Mouse (Mus musculus): Measurements from ENCODE around the gene Fam120a.

Fam120a gene

DNA sequence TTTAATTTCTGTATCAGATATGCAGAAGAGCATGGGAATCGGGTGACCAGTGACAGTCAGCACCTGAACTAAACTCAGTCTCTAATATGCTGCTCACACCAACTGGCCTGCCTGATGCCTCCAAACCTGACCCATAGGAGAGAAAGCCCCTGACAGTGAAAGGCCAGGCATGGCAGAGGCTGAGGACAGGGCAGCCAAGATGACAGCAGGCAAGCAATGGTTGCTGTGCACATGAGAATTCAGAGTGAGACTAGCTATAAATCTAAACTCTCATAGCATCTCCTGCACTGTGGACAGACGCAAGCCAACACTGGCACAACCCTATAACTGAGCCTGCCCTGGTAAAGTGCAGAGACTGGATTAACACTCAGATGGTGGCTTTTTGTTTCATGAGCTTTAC is 117.5 kb downstream of the Fam120a start:
- Histone ChIP-seq H3K36me3 (ENCODE audit: insufficient read depth, low read length) (no peaks in the 10 kb centered on the region), H3K9me3 (ENCODE audit: low read length) (no peaks in the 10 kb centered on the region), H3K27me3 (ENCODE audit: insufficient read depth, low read length) (no peaks in the 10 kb centered on the region), H3K4me3 (replicated peaks; ENCODE audit: low read length) (no peak overlapping the region), H3K4me1 (replicated peaks; ENCODE audit: low read depth, low read length) (peaks cover 5% of the 10 kb centered on the region; the same call in 1 of the 2 replicates)
- TF ChIP-seq CTCF (conservative IDR thresholded peaks at IDR 0.05; ENCODE audit: low read length) (no peak), POU5F1 (IDR thresholded peaks at IDR 0.05; ENCODE audit: borderline replicate concordance, low read length) (no peak), NANOG (IDR thresholded peaks at IDR 0.05; ENCODE audit: borderline replicate concordance, low read length) (no peak)

DNA sequence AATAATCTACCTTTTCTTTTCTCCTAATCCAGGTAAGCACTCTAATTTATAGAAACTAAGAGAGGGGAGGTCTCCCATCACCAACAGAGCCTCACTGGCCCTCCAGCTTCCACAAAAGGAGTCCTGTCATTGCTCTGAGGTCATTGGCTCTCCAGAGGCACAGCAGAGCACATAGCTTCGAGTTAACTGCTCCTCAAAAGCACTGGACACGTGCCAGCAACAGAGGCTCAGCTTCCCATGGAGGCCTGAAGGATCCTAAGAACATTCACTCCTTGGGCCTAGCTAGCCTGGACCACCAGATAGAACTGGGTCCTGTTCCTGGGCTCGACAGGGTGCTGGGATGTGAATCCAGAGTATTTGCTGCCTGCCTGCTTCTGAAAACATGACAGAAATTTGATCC is 118.7 kb downstream of the Fam120a start:
- TF ChIP-seq POU5F1 (IDR thresholded peaks at IDR 0.05; ENCODE audit: borderline replicate concordance, low read length), result no peak
- no peak for TF ChIP-seq NANOG (IDR thresholded peaks at IDR 0.05; ENCODE audit: borderline replicate concordance, low read length)
- TF ChIP-seq CTCF (conservative IDR thresholded peaks at IDR 0.05; ENCODE audit: low read length), result no peak
- H3K4me3 ChIP-seq (replicated peaks; ENCODE audit: low read length), result no peak overlapping the region
- H3K4me1 ChIP-seq (replicated peaks; ENCODE audit: low read depth, low read length), result peaks cover 5% of the 10 kb centered on the region; the same call in 1 of the 2 replicates
- H3K9me3 ChIP-seq (ENCODE audit: low read length), result no peaks in the 10 kb centered on the region
- no peaks in the 10 kb centered on the region for H3K27me3 ChIP-seq (ENCODE audit: insufficient read depth, low read length)
- no peaks in the 10 kb centered on the region for H3K36me3 ChIP-seq (ENCODE audit: insufficient read depth, low read length)

GRCm38 (mm10) chr13:48845308-48845707 is 122.5 kb downstream of the Fam120a start:
- no peaks in the 10 kb centered on the region for H3K27me3 ChIP-seq (ENCODE audit: insufficient read depth, low read length)
- H3K9me3 ChIP-seq (ENCODE audit: low read length), result no peaks in the 10 kb centered on the region
- H3K4me1 ChIP-seq (replicated peaks; ENCODE audit: low read depth, low read length), result peaks cover 18% of the 10 kb centered on the region
- TF ChIP-seq POU5F1 (IDR thresholded peaks at IDR 0.05; ENCODE audit: borderline replicate concordance, low read length) (no peak), CTCF (conservative IDR thresholded peaks at IDR 0.05; ENCODE audit: low read length) (no peak), NANOG (IDR thresholded peaks at IDR 0.05; ENCODE audit: borderline replicate concordance, low read length) (no peak)
- no peak overlapping the region for H3K4me3 ChIP-seq (replicated peaks; ENCODE audit: low read length)
- H3K36me3 ChIP-seq (ENCODE audit: insufficient read depth, low read length), result no peaks in the 10 kb centered on the region

DNA sequence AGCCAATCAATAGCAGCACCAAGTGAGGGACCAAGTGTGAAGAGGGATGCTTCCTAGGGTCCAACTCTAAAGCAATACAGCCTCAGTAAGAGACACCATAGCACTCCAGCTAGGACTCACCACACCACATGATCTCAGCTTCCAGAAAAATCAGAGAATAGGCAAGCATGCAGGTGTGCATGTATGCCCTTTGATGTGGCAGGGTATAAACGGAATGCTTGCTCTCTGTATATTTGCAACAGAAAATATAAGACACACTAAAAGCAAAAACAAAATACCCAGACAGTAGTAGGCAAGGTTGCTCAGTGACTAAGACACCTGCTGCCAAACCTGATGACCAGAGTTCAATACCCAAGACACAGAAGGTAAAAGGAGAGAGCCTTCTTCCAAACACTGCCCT is 124.3 kb downstream of the Fam120a start:
- H3K36me3 ChIP-seq (ENCODE audit: insufficient read depth, low read length), result no peaks in the 10 kb centered on the region
- H3K27me3 ChIP-seq (ENCODE audit: insufficient read depth, low read length), result no peaks in the 10 kb centered on the region
- H3K4me3 ChIP-seq (replicated peaks; ENCODE audit: low read length), result no peak overlapping the region
- peaks cover 13% of the 10 kb centered on the region for H3K4me1 ChIP-seq (replicated peaks; ENCODE audit: low read depth, low read length)
- TF ChIP-seq POU5F1 (IDR thresholded peaks at IDR 0.05; ENCODE audit: borderline replicate concordance, low read length) (no peak), CTCF (conservative IDR thresholded peaks at IDR 0.05; ENCODE audit: low read length) (no peak), NANOG (IDR thresholded peaks at IDR 0.05; ENCODE audit: borderline replicate concordance, low read length) (no peak)
- H3K9me3 ChIP-seq (ENCODE audit: low read length), result no peaks in the 10 kb centered on the region

- Histone ChIP-seq H3K36me3 (ENCODE audit: insufficient read depth, low read length) (no peaks in the 10 kb centered on the region), H3K9me3 (ENCODE audit: low read length) (no peaks in the 10 kb centered on the region), H3K4me1 (replicated peaks; ENCODE audit: low read depth, low read length) (peaks cover 13% of the 10 kb centered on the region), H3K4me3 (replicated peaks; ENCODE audit: low read length) (no peak overlapping the region), H3K27me3 (ENCODE audit: insufficient read depth, low read length) (no peaks in the 10 kb centered on the region)
- TF ChIP-seq POU5F1 (IDR thresholded peaks at IDR 0.05; ENCODE audit: borderline replicate concordance, low read length) (no peak), NANOG (IDR thresholded peaks at IDR 0.05; ENCODE audit: borderline replicate concordance, low read length) (no peak), CTCF (conservative IDR thresholded peaks at IDR 0.05; ENCODE audit: low read length) (no peak)
Measured at GRCm38 (mm10) chr13:48841905-48842592, 125.8 kb downstream of the Fam120a start.

DNA sequence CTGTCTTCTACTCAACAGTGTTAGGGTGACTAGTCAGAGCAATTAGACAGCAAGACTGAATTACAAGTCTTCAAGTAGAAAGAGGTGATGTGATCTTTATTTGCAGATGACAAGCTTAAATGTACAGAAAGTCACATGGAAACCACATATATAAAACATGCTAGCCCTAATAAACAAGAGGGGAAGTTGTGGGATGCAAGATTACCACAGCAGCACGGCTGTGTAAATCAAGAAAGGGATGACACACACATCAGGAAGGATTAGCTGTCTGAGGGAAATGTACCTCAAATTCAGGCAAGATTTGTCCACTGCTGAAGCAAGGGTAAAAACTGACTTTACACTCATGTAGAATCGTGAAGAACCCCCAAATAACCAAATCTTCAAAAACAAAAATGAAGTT is 129.5 kb downstream of the Fam120a start:
- Histone ChIP-seq H3K4me3 (replicated peaks; ENCODE audit: low read length) (no peak overlapping the region), H3K4me1 (replicated peaks; ENCODE audit: low read depth, low read length) (peaks cover 13% of the 10 kb centered on the region), H3K36me3 (ENCODE audit: insufficient read depth, low read length) (no peaks in the 10 kb centered on the region), H3K9me3 (ENCODE audit: low read length) (no peaks in the 10 kb centered on the region), H3K27me3 (ENCODE audit: insufficient read depth, low read length) (no peaks in the 10 kb centered on the region)
- TF ChIP-seq CTCF (conservative IDR thresholded peaks at IDR 0.05; ENCODE audit: low read length) (no peak), NANOG (IDR thresholded peaks at IDR 0.05; ENCODE audit: borderline replicate concordance, low read length) (no peak), POU5F1 (IDR thresholded peaks at IDR 0.05; ENCODE audit: borderline replicate concordance, low read length) (no peak)

DNA sequence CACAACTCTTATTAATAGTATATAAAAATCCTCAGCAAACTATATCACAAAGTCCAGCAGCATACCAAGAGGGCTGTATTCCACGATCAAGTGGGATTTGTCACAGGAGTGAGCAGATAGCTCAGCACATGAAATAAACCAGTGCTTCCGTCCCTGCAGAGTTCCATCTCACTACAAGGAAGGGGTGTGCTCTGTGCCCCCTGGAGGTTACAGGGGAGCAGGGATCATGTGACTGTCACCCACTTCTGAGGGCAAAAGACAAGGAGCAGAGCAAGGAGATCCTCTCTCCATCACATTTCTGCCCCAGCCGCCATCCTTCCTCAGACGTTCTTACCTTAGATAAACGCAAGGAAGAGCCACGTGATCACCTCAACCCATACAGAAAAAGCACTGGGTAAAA is 130.3 kb downstream of the Fam120a start:
- Histone ChIP-seq H3K27me3 (ENCODE audit: insufficient read depth, low read length) (no peaks in the 10 kb centered on the region), H3K4me3 (replicated peaks; ENCODE audit: low read length) (no peak overlapping the region), H3K9me3 (ENCODE audit: low read length) (no peaks in the 10 kb centered on the region), H3K4me1 (replicated peaks; ENCODE audit: low read depth, low read length) (peaks cover 13% of the 10 kb centered on the region), H3K36me3 (ENCODE audit: insufficient read depth, low read length) (no peaks in the 10 kb centered on the region)
- no peak for TF ChIP-seq POU5F1 (IDR thresholded peaks at IDR 0.05; ENCODE audit: borderline replicate concordance, low read length)
- TF ChIP-seq CTCF (conservative IDR thresholded peaks at IDR 0.05; ENCODE audit: low read length), result no peak
- TF ChIP-seq NANOG (IDR thresholded peaks at IDR 0.05; ENCODE audit: borderline replicate concordance, low read length), result no peak

DNA sequence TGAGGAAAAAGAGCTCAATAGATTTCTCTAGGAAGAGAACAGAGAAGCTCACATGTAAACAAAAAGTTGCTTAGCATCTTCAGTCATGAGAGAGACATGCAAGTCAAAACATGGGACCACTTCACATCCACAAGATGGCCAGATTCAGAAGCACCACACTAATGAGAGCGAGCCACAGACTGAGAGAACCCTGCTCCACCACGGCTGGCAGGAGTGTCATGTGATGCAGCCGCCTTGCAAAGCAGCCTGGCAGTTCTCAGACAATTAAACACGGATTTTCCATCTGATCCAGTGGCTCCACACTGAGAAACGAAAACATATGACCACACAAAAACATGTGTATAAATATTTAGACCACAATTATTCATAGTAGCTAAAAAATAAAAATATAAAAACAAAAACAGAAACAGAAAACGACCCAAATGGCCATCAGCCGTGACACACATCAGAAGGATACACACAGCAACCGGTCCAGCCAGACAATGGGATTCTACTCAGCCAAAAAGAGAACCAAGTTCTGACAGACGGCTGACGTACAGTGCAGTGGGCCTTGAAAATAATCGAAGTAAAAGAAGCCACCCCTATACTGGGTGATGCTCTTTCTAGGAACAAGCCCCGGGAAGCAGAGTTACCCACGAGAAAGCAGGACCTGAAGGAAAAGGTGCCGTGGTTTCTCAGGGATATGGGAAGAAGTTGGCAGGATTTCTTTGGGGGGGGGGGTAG is 137.1 kb downstream of the Fam120a start:
- no peaks in the 10 kb centered on the region for H3K9me3 ChIP-seq (ENCODE audit: low read length)
- TF ChIP-seq NANOG (IDR thresholded peaks at IDR 0.05; ENCODE audit: borderline replicate concordance, low read length) (no peak), POU5F1 (IDR thresholded peaks at IDR 0.05; ENCODE audit: borderline replicate concordance, low read length) (no peak), CTCF (conservative IDR thresholded peaks at IDR 0.05; ENCODE audit: low read length) (no peak)
- H3K36me3 ChIP-seq (ENCODE audit: insufficient read depth, low read length), result peaks cover 10% of the 10 kb centered on the region
- no peaks in the 10 kb centered on the region for H3K27me3 ChIP-seq (ENCODE audit: insufficient read depth, low read length)
- no peak overlapping the region for H3K4me3 ChIP-seq (replicated peaks; ENCODE audit: low read length)
- no peaks in the 10 kb centered on the region for H3K4me1 ChIP-seq (replicated peaks; ENCODE audit: low read depth, low read length)
